Mouse (Mus musculus): ENCODE data around the gene Cdh5. TPM values are rescaled to one million over a fixed set of nuclear protein-coding genes. Genes with fewer than 3 reads are reported as not detected.
"Not testable (repeated sequence)": the region's sequence is repeated elsewhere in the genome, so short reads cannot be mapped to it uniquely, and the experiment has no call there.

Gene Cdh5
- polyA plus RNA-seq, 1 experiment: not detected

- Histone ChIP-seq H3K4me3 (ENCODE audit: insufficient read depth, low read length) (no peak overlapping the region), H3K27ac (ENCODE audit: insufficient read depth, low read length) (no peak overlapping the region), H3K4me1 (ENCODE audit: control insufficient read depth, insufficient read depth, low read length) (no peaks in the 10 kb centered on the region)
- no peak for TF ChIP-seq POLR2A (IDR thresholded peaks at IDR 0.05; ENCODE audit: low read depth, low read length)
- no peak for TF ChIP-seq CTCF (IDR thresholded peaks at IDR 0.05; ENCODE audit: borderline replicate concordance, insufficient read depth, low read length)
These were observed 8.1 kb upstream of the Cdh5 start for GRCm38 (mm10) chr8:104093336-104093735.

GRCm38 (mm10) chr8:104095595-104095994 lies 5.8 kb upstream of the Cdh5 start:
- TF ChIP-seq CTCF (IDR thresholded peaks at IDR 0.05; ENCODE audit: borderline replicate concordance, insufficient read depth, low read length): no peak
- no peak for TF ChIP-seq POLR2A (IDR thresholded peaks at IDR 0.05; ENCODE audit: low read depth, low read length)
- no peak overlapping the region for H3K27ac ChIP-seq (ENCODE audit: insufficient read depth, low read length)
- H3K4me3 ChIP-seq (ENCODE audit: insufficient read depth, low read length): no peak overlapping the region
- H3K4me1 ChIP-seq (ENCODE audit: control insufficient read depth, insufficient read depth, low read length): no peaks in the 10 kb centered on the region

- TF ChIP-seq POLR2A (IDR thresholded peaks at IDR 0.05; ENCODE audit: low read depth, low read length) (no peak), CTCF (IDR thresholded peaks at IDR 0.05; ENCODE audit: borderline replicate concordance, insufficient read depth, low read length) (no peak)
- no peak overlapping the region for H3K4me3 ChIP-seq (ENCODE audit: insufficient read depth, low read length)
- H3K27ac ChIP-seq (ENCODE audit: insufficient read depth, low read length): no peak overlapping the region
- H3K4me1 ChIP-seq (ENCODE audit: control insufficient read depth, insufficient read depth, low read length): no peaks in the 10 kb centered on the region
These were observed 4.8 kb upstream of the Cdh5 start for GRCm38 (mm10) chr8:104096644-104097043.

GRCm38 (mm10) chr8:104098671-104099346 lies 2.6 kb upstream of the Cdh5 start:
- H3K4me3 ChIP-seq (ENCODE audit: insufficient read depth, low read length): no peak overlapping the region
- H3K27ac ChIP-seq (ENCODE audit: insufficient read depth, low read length): no peak overlapping the region
- TF ChIP-seq POLR2A (IDR thresholded peaks at IDR 0.05; ENCODE audit: low read depth, low read length) (no peak), CTCF (IDR thresholded peaks at IDR 0.05; ENCODE audit: borderline replicate concordance, insufficient read depth, low read length) (peak; percentile 40; the same call in 1 of the 2 replicates)
- H3K4me1 ChIP-seq (ENCODE audit: control insufficient read depth, insufficient read depth, low read length): no peaks in the 10 kb centered on the region

- TF ChIP-seq CTCF (IDR thresholded peaks at IDR 0.05; ENCODE audit: borderline replicate concordance, insufficient read depth, low read length): no peak
- TF ChIP-seq POLR2A (IDR thresholded peaks at IDR 0.05; ENCODE audit: low read depth, low read length): no peak
- H3K4me3 ChIP-seq (ENCODE audit: insufficient read depth, low read length): no peak overlapping the region
- H3K27ac ChIP-seq (ENCODE audit: insufficient read depth, low read length): no peak overlapping the region
- H3K4me1 ChIP-seq (ENCODE audit: control insufficient read depth, insufficient read depth, low read length): no peaks in the 10 kb centered on the region
These were observed 1.9 kb upstream of the Cdh5 start for GRCm38 (mm10) chr8:104099347-104100099.

- H3K4me3 ChIP-seq (ENCODE audit: insufficient read depth, low read length); H3K4me1 ChIP-seq (ENCODE audit: control insufficient read depth, insufficient read depth, low read length); H3K27ac ChIP-seq (ENCODE audit: insufficient read depth, low read length): not testable (repeated sequence)
These were observed 701 bp upstream of the Cdh5 start for GRCm38 (mm10) chr8:104100724-104101123.

GRCm38 (mm10) chr8:104103462-104103861 lies 2.0 kb downstream of the Cdh5 start:
- Histone ChIP-seq H3K4me3 (ENCODE audit: insufficient read depth, low read length) (no peak overlapping the region), H3K4me1 (ENCODE audit: control insufficient read depth, insufficient read depth, low read length) (no peaks in the 10 kb centered on the region), H3K27ac (ENCODE audit: insufficient read depth, low read length) (no peak overlapping the region)
- TF ChIP-seq POLR2A (IDR thresholded peaks at IDR 0.05; ENCODE audit: low read depth, low read length) (no peak), CTCF (IDR thresholded peaks at IDR 0.05; ENCODE audit: borderline replicate concordance, insufficient read depth, low read length) (no peak)

- no peak for TF ChIP-seq CTCF (IDR thresholded peaks at IDR 0.05; ENCODE audit: borderline replicate concordance, insufficient read depth, low read length)
- TF ChIP-seq POLR2A (IDR thresholded peaks at IDR 0.05; ENCODE audit: low read depth, low read length): no peak
- peaks cover 3% of the 10 kb centered on the region for H3K4me1 ChIP-seq (ENCODE audit: control insufficient read depth, insufficient read depth, low read length)
These were observed 4.3 kb downstream of the Cdh5 start for GRCm38 (mm10) chr8:104105768-104106167.

GRCm38 (mm10) chr8:104106276-104106946 lies 5.0 kb downstream of the Cdh5 start:
- peaks cover 3% of the 10 kb centered on the region for H3K4me1 ChIP-seq (ENCODE audit: control insufficient read depth, insufficient read depth, low read length)
- H3K27ac ChIP-seq (ENCODE audit: insufficient read depth, low read length): no peak overlapping the region
- no peak overlapping the region for H3K4me3 ChIP-seq (ENCODE audit: insufficient read depth, low read length)
- TF ChIP-seq CTCF (IDR thresholded peaks at IDR 0.05; ENCODE audit: borderline replicate concordance, insufficient read depth, low read length) (no peak), POLR2A (IDR thresholded peaks at IDR 0.05; ENCODE audit: low read depth, low read length) (no peak)

More at GRCm38 (mm10) chr8:104105768-104106167, 4.3 kb downstream of the Cdh5 start:
- H3K4me3 ChIP-seq (ENCODE audit: insufficient read depth, low read length): no peak overlapping the region
- no peak overlapping the region for H3K27ac ChIP-seq (ENCODE audit: insufficient read depth, low read length)

- TF ChIP-seq CTCF (IDR thresholded peaks at IDR 0.05; ENCODE audit: borderline replicate concordance, insufficient read depth, low read length): no peak
- peaks cover 3% of the 10 kb centered on the region for H3K4me1 ChIP-seq (ENCODE audit: control insufficient read depth, insufficient read depth, low read length)
These were observed 5.7 kb downstream of the Cdh5 start for GRCm38 (mm10) chr8:104107111-104107510.

More at GRCm38 (mm10) chr8:104107111-104107510, 5.7 kb downstream of the Cdh5 start:
- no peak overlapping the region for H3K27ac ChIP-seq (ENCODE audit: insufficient read depth, low read length)
- H3K4me3 ChIP-seq (ENCODE audit: insufficient read depth, low read length): no peak overlapping the region
